23 mouse cellular contexts compared by ENCODE assay signal in genomic region chr8:119272891-119273290, GRCm38 (mm10).
DNase-seq lines count a peak whose midpoint lies in the region; ATAC-seq and TF ChIP-seq lines count a peak whose summit lies in the region.
"Had no signal": no experiment of that assay in that cellular context is flagged by ENCODE, and none has a peak within 500 bp of the region (broad histone marks: within the 10 kb centered on the region; RNA-seq: fewer than 3 reads in every experiment).

No protein-coding gene starts in this region.

- no peak overlapping the region for H3K27ac ChIP-seq in left cerebral cortex, adult 2 months
- no peak overlapping the region for H3K27ac ChIP-seq in cerebellum, adult 2 months (ENCODE audit: insufficient read depth, low read length)
- H3K27ac ChIP-seq in kidney, embryonic 15.5 days = no peak overlapping the region
- H3K27ac ChIP-seq: embryonic facial prominence, embryonic 15.5 days; forebrain, embryonic 15.5 days; heart, adult 2 months; heart, embryonic 15.5 days; hindbrain, embryonic 10.5 days; hindbrain, embryonic 14.5 days; intestine, embryonic 15.5 days had no signal

- H3K4me2 ChIP-seq in myocyte (ENCODE audit: low read depth) = peak overlapping the region; percentile 2
- H3K4me2 ChIP-seq in kidney, embryonic 15.5 days = no peak overlapping the region
- H3K4me2 ChIP-seq: embryonic facial prominence, embryonic 15.5 days; forebrain, embryonic 15.5 days; heart, embryonic 11.5 days; heart, embryonic 15.5 days; hindbrain, embryonic 14.5 days; intestine, embryonic 15.5 days had no signal

- H3K9me3 ChIP-seq in kidney, embryonic 15.5 days (replicated peaks) = no peaks in the 10 kb centered on the region
- H3K9me3 ChIP-seq: embryonic facial prominence, embryonic 15.5 days; forebrain, embryonic 15.5 days; heart, embryonic 15.5 days; hindbrain, embryonic 10.5 days; intestine, embryonic 15.5 days had no signal

- peaks cover 13% of the 10 kb centered on the region for H3K4me1 ChIP-seq in cerebellum, adult 2 months (ENCODE audit: control insufficient read depth, insufficient read depth, low read length)
- no peaks in the 10 kb centered on the region for H3K4me1 ChIP-seq in kidney, embryonic 15.5 days
- H3K4me1 ChIP-seq: embryonic facial prominence, embryonic 15.5 days; forebrain, embryonic 15.5 days; intestine, embryonic 15.5 days had no signal

- no peak overlapping the region for H3K4me3 ChIP-seq in left cerebral cortex, adult 2 months
- H3K4me3 ChIP-seq in cerebellum, adult 2 months (replicated peaks; ENCODE audit: insufficient read depth, low read depth, low read length) = no peak overlapping the region
- H3K4me3 ChIP-seq in myocyte = no peak overlapping the region
- H3K4me3 ChIP-seq in kidney, embryonic 15.5 days (replicated peaks) = no peak overlapping the region
- H3K4me3 ChIP-seq: embryonic facial prominence, embryonic 15.5 days; erythroblast, embryonic 14.5 days; forebrain, embryonic 15.5 days; heart, adult 2 months; heart, embryonic 15.5 days; hindbrain, embryonic 10.5 days; intestine, embryonic 15.5 days had no signal

- no peaks in the 10 kb centered on the region for H3K36me3 ChIP-seq in myocyte (ENCODE audit: control insufficient read depth, insufficient read depth)
- H3K36me3 ChIP-seq in kidney, embryonic 15.5 days = no peaks in the 10 kb centered on the region
- H3K36me3 ChIP-seq: embryonic facial prominence, embryonic 15.5 days; forebrain, embryonic 15.5 days; heart, embryonic 15.5 days; hindbrain, embryonic 10.5 days; intestine, embryonic 15.5 days had no signal

- no peak for TF ChIP-seq CTCF in left cerebral cortex, adult 2 months (IDR thresholded peaks at IDR 0.05)
- TF ChIP-seq CTCF in cerebellum, adult 2 months (IDR thresholded peaks at IDR 0.05; ENCODE audit: borderline replicate concordance, insufficient read depth, low read depth, low read length) = no peak

- H3ac ChIP-seq in myocyte (ENCODE audit: control insufficient read depth, insufficient read length) = no peak overlapping the region

- no peaks in the 10 kb centered on the region for H3K27me3 ChIP-seq in cerebellum, adult 2 months (ENCODE audit: control insufficient read depth, insufficient read depth, low read length)
- H3K27me3 ChIP-seq in myocyte (ENCODE audit: control insufficient read depth, insufficient read depth, insufficient read length) = no peaks in the 10 kb centered on the region
- no peaks in the 10 kb centered on the region for H3K27me3 ChIP-seq in kidney, embryonic 15.5 days
- H3K27me3 ChIP-seq: embryonic facial prominence, embryonic 15.5 days; forebrain, embryonic 15.5 days; heart, embryonic 15.5 days; intestine, embryonic 15.5 days; Patski had no signal

- DNase-seq in left cerebral cortex, postnatal 4 days = peak; percentile 35
- DNase-seq in left cerebral cortex, adult 2 months (ENCODE audit: extremely low spot score in 1 of 2, low spot score in 2 of 2) = no peak
- peak; percentile 56 to 69 for DNase-seq in cerebellum, adult 2 months
- peak; percentile 60 to 80 for DNase-seq in cerebellum, postnatal 10 days
- DNase-seq in frontal cortex, postnatal 10 days (ENCODE audit: low spot score in 2 of 2) = no peak
- DNase-seq: adrenal gland, postnatal 25 days; embryo, embryonic 11 days; gastrocnemius, postnatal 10 days; heart, adult 2 months; heart, postnatal 14 days; kidney, adult 18-20 months had no signal

- intact Hi-C loops in left cerebral cortex, postnatal 4 days (cut with DNase I) = no loop called here
- intact Hi-C loops in left cerebral cortex, adult 2 months (cut with DNase I) = no loop called here

- 21% methylated on average over 8 of the region's 8 CpGs for WGBS in cerebellum, adult 2 months
- 59% methylated on average over 8 of the region's 8 CpGs for WGBS in kidney, embryonic 15.5 days

- no peak for ATAC-seq in kidney, embryonic 15.5 days (replicated peaks; ENCODE audit: low FRiP score)
- ATAC-seq: activated CD4-positive, CD25-positive, alpha-beta regulatory T cell, adult 4 months; forebrain, embryonic 15.5 days; intestine, embryonic 15.5 days; Patski had no signal

- no peak for TF ChIP-seq POLR2A in cerebellum, adult 2 months (IDR thresholded peaks at IDR 0.05; ENCODE audit: borderline replicate concordance, insufficient read depth, low read length)
- no peak for TF ChIP-seq POLR2A in myocyte (IDR thresholded peaks at IDR 0.05; ENCODE audit: insufficient read length, low read depth)

- no peaks in the 10 kb centered on the region for H3K79me2 ChIP-seq in myocyte (ENCODE audit: control insufficient read depth, insufficient read depth)

- H3K9ac ChIP-seq in kidney, embryonic 15.5 days = no peak overlapping the region
- H3K9ac ChIP-seq: embryonic facial prominence, embryonic 15.5 days; forebrain, embryonic 15.5 days; heart, embryonic 15.5 days; hindbrain, embryonic 14.5 days; intestine, embryonic 15.5 days had no signal

TF ChIP-seq in myocyte, 11 proteins besides CTCF, POLR2A, EP300 and RAD21:
- TF ChIP-seq MYOG (IDR thresholded peaks at IDR 0.05; ENCODE audit: control insufficient read depth in 1 of 3, insufficient read depth in 1 of 3, insufficient read length in 2 of 3, low read depth in 2 of 3) (no peak), SRF (IDR thresholded peaks at IDR 0.05; ENCODE audit: control insufficient read depth, insufficient read length, low read depth) (no peak), TCF3 (IDR thresholded peaks at IDR 0.05; ENCODE audit: insufficient read length, low read depth) (no peak)

Comparison
In these comparisons a context has a peak if more than half of its experiments do, and no peak if none do; other contexts are left out.
1. DNase-seq: peak in left cerebral cortex, postnatal 4 days (single experiment), cerebellum, adult 2 months (2 of 2) and cerebellum, postnatal 10 days (2 of 2); none in left cerebral cortex, adult 2 months (0 of 2) and frontal cortex, postnatal 10 days (0 of 2).